Mouse (Mus musculus) cerebellum, adult 11-12 months (tissue): ENCODE data around the gene Xiap.

ENCODE experiments used
- DNase-seq: peaks from one replicate; pipeline ENCODE4 v3.0.0; 2022

Gene Xiap

GRCm38 (mm10) chrX:42088136-42088535 is 28.7 kb downstream of the Xiap start:
- DNase-seq = no peak

- DNase-seq = no peak
Observed at GRCm38 (mm10) chrX:42107137-42107536, 47.7 kb downstream of the Xiap start.

GRCm38 (mm10) chrX:42110585-42110984 is 51.1 kb downstream of the Xiap start:
- DNase-seq = no peak

GRCm38 (mm10) chrX:42119442-42120048 is 60.1 kb downstream of the Xiap start:
- DNase-seq = no peak

GRCm38 (mm10) chrX:42124963-42125697 is 65.7 kb downstream of the Xiap start:
- no peak for DNase-seq

GRCm38 (mm10) chrX:42139882-42140281 is 80.4 kb downstream of the Xiap start:
- DNase-seq = no peak

- no peak for DNase-seq
Observed at GRCm38 (mm10) chrX:42142620-42143019, 83.1 kb downstream of the Xiap start.

- DNase-seq = no peak
Observed at GRCm38 (mm10) chrX:42143991-42144390, 84.5 kb downstream of the Xiap start.

- DNase-seq = peak; percentile 46
Observed at GRCm38 (mm10) chrX:42148016-42148451, 88.6 kb downstream of the Xiap start.

- DNase-seq = peak; percentile 87
Observed at GRCm38 (mm10) chrX:42148788-42149556, 89.5 kb downstream of the Xiap start, which contains the start of gene Stag2. Stag2 (plus strand) TSS chrX:42149317.

GRCm38 (mm10) chrX:42149557-42150345 is 90.3 kb downstream of the Xiap start:
- DNase-seq = peak; percentile 75

GRCm38 (mm10) chrX:42150346-42151023 is 91.0 kb downstream of the Xiap start:
- DNase-seq = peak; percentile 85

GRCm38 (mm10) chrX:42151024-42151754 is 91.7 kb downstream of the Xiap start:
- peak; percentile 32 for DNase-seq

- DNase-seq = peak; percentile 85
Observed at GRCm38 (mm10) chrX:42151903-42152369, 92.5 kb downstream of the Xiap start.

- DNase-seq = no peak
Observed at GRCm38 (mm10) chrX:42153056-42153455, 93.6 kb downstream of the Xiap start.
